Mouse (Mus musculus) small intestine, adult 2 months (tissue): Measurements from ENCODE around the gene Ndufa3. TPM values are rescaled to one million over a fixed set of nuclear protein-coding genes. Genes with fewer than 3 reads are reported as not detected.

Source experiments
- H3K27ac ChIP-seq: fragments of 200-500 bp; 2 replicates; pipeline ENCODE4 v1.5.1; 2012; ENCODE audit warnings: low read depth, low read length, control low read depth, inconsistent platforms; ENCODE audit not compliant: insufficient read depth
- H3K27me3 ChIP-seq: fragments of 200-500 bp; 2 replicates; pipeline ENCODE4 v1.6.1; 2012; ENCODE audit warnings: mild to moderate bottlenecking, moderate library complexity, low read length, inconsistent platforms; ENCODE audit not compliant: control insufficient read depth, insufficient read depth
- H3K36me3 ChIP-seq: fragments of 200-500 bp; 2 replicates; pipeline ENCODE4 v1.6.1; 2012; ENCODE audit warnings: mild to moderate bottlenecking, low read length, control low read depth, inconsistent platforms; ENCODE audit not compliant: control insufficient read depth, insufficient read depth
- H3K4me1 ChIP-seq: fragments of 200-500 bp; 2 replicates; pipeline ENCODE4 v1.6.1; 2012; ENCODE audit warnings: low read length, inconsistent platforms, mixed read lengths; ENCODE audit not compliant: control insufficient read depth, insufficient read depth, insufficient read length
- H3K4me3 ChIP-seq: fragments of 200-500 bp; 2 replicates; pipeline ENCODE4 v1.5.1; 2012; ENCODE audit warnings: low read depth, mild to moderate bottlenecking, control low read depth, inconsistent platforms, low read length, moderate library complexity
- CTCF ChIP-seq: fragments of 200-500 bp; IDR thresholded peaks from 2 replicates; pipeline ENCODE4 v1.5.1; 2012; ENCODE audit warnings: low read depth, mild to moderate bottlenecking, control low read depth, inconsistent platforms, low read length, moderate library complexity, mixed read lengths; ENCODE audit not compliant: insufficient replicate concordance, insufficient read length; ENCODE audit errors: extremely low read depth
- POLR2A ChIP-seq: fragments of 200-500 bp; IDR thresholded peaks from 2 replicates; pipeline ENCODE4 v1.6.1; 2012; ENCODE audit warnings: low read depth, mild to moderate bottlenecking, control low read depth, inconsistent platforms, low read length, moderate library complexity
- WGBS: fragments of 180-500 bp; shearing (Covaris S2); methylation state at CpG from one replicate; pipeline ENCODE4 v1.1.7; 2018; 5-methylcytosine and 5-hydroxymethylcytosine counted together
- polyA plus RNA-seq: library from polyadenylated mRNA; depleted of rRNA; stranded (reverse); fragments of >200 nt; gene quantifications from 2 replicates; pipeline ENCODE4 v1.2.3, GENCODE M21; 2012

The Ndufa3 gene
- polyA plus RNA-seq, 1 experiment = 337 TPM

DNA sequence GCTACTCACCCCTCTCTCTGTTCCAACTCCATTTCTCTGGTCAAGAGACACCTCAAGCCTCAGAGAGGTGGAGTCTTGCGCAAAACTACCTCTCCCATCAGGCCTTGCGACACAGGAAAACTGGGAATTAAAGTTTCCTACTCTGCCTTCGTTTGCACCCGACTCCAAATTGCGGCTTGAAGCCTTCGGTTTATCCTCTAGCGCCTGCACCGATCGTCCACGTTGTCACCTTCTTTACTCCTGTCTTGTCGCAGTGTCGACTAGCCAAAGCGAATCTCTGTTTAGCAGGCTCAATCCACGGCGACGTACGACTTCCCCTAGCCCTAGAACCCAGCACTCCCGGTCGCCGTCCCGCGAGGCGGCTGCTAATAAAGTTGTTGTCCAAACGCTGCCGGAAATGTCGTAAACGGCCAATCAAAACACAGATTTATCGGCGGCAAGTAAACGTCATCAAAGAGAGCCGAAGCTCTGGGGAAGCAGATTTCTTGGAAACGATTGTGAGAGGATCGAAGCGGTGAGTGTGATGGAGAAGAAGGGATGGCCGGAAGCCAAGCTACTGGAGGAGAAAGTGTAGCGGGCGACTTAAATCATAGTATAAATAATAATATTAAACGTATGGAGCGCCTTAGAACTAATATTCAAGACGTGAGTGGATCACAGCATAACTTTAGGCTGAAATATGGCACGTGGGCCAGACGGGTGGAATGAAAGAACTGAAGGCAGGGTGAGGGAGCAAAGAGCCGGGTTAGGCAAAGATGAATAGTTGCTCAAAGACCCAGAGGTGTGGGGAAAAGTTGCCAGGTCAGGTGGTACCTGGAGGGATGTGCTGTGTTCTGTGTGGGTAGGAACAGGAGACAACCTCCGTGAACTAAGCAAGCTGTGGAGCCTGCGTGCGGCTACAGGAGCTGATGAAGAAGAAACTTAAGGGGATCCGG lies 12.6 kb downstream of the Ndufa3 start, which contains the start of the genes Tfpt and Prpf31:
Gene Tfpt (minus strand): TSS at position 387 of the 935 bp plus-strand sequence.
Gene Prpf31 (plus strand): TSS at position 443 of the 935 bp plus-strand sequence.
- Histone ChIP-seq H3K27ac (peak within 1 kb of the TSS; percentile 90), H3K27me3 (no peaks in the 10 kb centered on the region), H3K4me3 (peak within 1 kb of the TSS; percentile 80), H3K36me3 (peaks cover 5% of the 10 kb centered on the region; the same call in 1 of the 2 replicates), H3K4me1 (peaks cover 13% of the 10 kb centered on the region)
- TF ChIP-seq CTCF (no peak), POLR2A (0 out of 2 replicates have a peak, but pooled peaks have one; percentile 35)
- WGBS = 1% methylated on average over 47 of the region's 47 CpGs

- WGBS = 45% methylated on average over 3 of the region's 3 CpGs
- H3K27ac ChIP-seq = no peak overlapping the region
- H3K4me3 ChIP-seq = peak overlapping the region; percentile 80
- TF ChIP-seq CTCF (no peak), POLR2A (no peak)
- peaks cover 13% of the 10 kb centered on the region for H3K4me1 ChIP-seq
- H3K36me3 ChIP-seq = peaks cover 10% of the 10 kb centered on the region; the same call in 1 of the 2 replicates
- no peaks in the 10 kb centered on the region for H3K27me3 ChIP-seq
These were observed 13.3 kb downstream of the Ndufa3 start for GRCm38 (mm10) chr7:3630478-3630815.

DNA sequence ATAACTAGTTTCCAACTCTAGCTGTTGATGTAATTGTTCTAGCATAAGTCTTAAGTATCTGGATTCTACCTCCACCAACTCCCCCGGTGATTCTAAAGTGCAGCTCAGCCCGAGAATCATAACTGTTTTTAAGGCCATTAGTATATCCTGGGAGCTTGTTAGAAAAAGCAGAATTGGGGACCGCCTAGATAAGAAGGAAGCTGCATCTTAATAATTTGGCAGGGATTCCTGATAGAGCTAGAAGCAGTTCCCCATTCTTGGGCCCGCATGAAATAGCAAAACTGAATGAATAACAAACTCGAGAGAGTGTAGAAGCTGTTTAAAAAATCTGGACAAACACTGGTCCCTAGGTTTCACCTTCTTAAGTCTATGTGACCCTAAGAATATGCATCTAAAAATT lies 26.2 kb downstream of the Ndufa3 start:
- Histone ChIP-seq H3K27me3 (no peaks in the 10 kb centered on the region), H3K36me3 (peaks cover 20% of the 10 kb centered on the region), H3K27ac (no peak overlapping the region), H3K4me1 (peaks cover 10% of the 10 kb centered on the region; the same call in 1 of the 2 replicates), H3K4me3 (no peak overlapping the region)
- WGBS = 51% methylated on average over 5 of the region's 5 CpGs
- no peak for TF ChIP-seq CTCF
- no peak for TF ChIP-seq POLR2A

DNA sequence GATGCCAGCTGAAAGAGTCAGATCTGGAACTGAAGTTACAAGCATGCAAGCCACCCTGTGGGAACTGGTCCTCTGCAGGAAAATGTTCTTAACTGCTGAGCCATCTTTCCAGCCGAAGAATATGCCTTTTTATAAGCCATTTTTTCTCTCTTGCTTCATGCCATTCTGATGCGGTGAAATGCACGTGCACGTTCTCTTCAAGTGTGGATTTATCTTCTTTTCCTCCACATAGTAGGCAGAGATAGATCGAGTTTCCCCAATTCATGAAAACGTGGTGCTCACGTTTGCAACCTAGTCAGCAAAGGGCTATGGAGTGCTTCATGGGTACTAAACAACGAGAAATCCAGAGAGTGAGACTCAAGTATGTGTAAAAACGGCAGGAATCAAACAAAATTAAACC lies 26.7 kb downstream of the Ndufa3 start:
- WGBS = 11% methylated on average over 9 of the region's 9 CpGs
- H3K27me3 ChIP-seq = no peaks in the 10 kb centered on the region
- H3K36me3 ChIP-seq = peaks cover 20% of the 10 kb centered on the region
- H3K27ac ChIP-seq = no peak overlapping the region
- H3K4me3 ChIP-seq = no peak overlapping the region
- H3K4me1 ChIP-seq = peaks cover 10% of the 10 kb centered on the region; the same call in 1 of the 2 replicates
- no peak for TF ChIP-seq POLR2A
- TF ChIP-seq CTCF = no peak

DNA sequence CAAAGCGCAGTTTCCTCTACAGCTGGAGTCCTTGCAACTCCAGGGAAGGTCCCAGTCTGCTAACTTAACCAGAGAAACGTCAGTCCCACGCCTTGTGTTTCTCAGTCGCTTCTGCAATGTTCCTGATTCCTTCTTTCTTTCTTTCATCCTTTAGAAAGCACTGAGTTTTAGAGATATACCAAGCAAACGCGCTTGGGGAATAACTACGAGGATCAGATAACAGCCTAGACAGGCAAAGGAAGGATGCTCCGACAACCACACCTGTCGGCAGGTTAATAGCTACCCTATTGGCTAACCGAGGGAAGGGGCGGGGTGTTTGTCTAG lies 27.1 kb downstream of the Ndufa3 start:
- 0% methylated on average over 11 of the region's 11 CpGs for whole genome bisulfite sequencing
- TF ChIP-seq POLR2A (no peak), CTCF (no peak)
- Histone ChIP-seq H3K27ac (no peak overlapping the region), H3K36me3 (peaks cover 19% of the 10 kb centered on the region), H3K27me3 (no peaks in the 10 kb centered on the region), H3K4me1 (peaks cover 10% of the 10 kb centered on the region; the same call in 1 of the 2 replicates), H3K4me3 (peak overlapping the region; percentile 7)

GRCm38 (mm10) chr7:3644672-3645487 lies 27.7 kb downstream of the Ndufa3 start, which contains the start of gene Cnot3:
TSS of gene Cnot3 (plus strand) at chr7:3645268.
- Histone ChIP-seq H3K36me3 (peaks cover 14% of the 10 kb centered on the region), H3K4me3 (peak within 1 kb of the TSS; percentile 96), H3K27ac (peak within 1 kb of the TSS; percentile 91), H3K4me1 (peaks cover 10% of the 10 kb centered on the region; the same call in 1 of the 2 replicates), H3K27me3 (no peaks in the 10 kb centered on the region)
- TF ChIP-seq POLR2A = no peak
- no peak for TF ChIP-seq CTCF
- WGBS = under 1% methylated on average over 58 of the region's 58 CpGs
